Comparison of ENCODE assay signal across 8 mouse cellular contexts in the genomic region with DNA sequence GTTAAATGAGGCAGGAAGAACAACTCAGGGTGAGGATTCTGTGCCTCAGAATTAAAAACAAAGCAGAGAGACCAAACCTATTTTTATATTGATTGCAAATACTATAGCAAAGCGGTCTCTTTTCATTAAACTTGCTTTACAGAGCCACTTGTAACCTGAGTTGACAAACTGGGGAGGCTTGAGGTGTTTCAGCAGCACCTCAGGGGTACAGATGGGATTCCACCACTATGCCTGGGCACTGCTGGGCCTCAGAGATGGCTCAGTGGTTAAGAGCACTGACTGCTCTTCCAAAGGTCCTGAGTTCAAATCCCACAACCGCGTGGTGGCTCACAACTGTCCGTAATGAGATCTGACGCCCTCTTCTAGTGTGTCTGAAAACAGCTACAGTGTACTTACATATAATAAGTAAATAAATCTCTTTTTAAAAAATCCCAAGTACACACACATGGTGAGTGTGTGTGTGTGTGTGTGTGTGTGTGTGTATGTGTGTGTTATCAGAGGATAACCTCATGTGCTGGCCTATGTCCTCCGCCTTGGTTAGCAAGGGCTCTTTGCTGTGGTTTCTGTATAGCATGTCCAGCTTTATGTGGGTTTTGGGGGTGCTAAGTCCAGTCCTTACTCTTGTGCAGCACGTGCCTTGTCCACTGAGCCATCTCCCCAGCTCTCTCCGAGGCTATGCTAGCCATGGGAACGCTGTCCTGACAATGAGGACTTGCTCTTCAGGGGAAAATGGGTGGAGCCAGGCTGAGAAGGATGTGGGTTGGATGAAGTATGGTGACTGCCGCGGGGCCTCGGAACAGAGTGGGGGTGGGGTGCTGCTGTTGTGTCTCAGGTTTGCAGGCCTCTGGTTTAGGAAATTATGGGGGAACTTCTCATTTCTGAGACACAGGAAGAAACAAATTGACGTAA. TPM values are rescaled to one million over a fixed set of nuclear protein-coding genes. Genes with fewer than 3 reads are reported as not detected.
DNase-seq lines count a peak whose midpoint lies in the region; ATAC-seq and TF ChIP-seq lines count a peak whose summit lies in the region.

No protein-coding gene starts in this region.

- ATAC-seq in forebrain, postnatal 0 days, result peak; percentile 75
- peak; percentile 99 for ATAC-seq in inflammation-experienced regulatory T-cells, adult 6 months
- ATAC-seq in neural tube, embryonic 13.5 days (ENCODE audit: low read depth), result peak; percentile 82

- no peak for TF ChIP-seq POLR2A in CH12.LX (IDR thresholded peaks at IDR 0.05; ENCODE audit: low read depth, low read length)

- no peak overlapping the region for H3K9ac ChIP-seq in CH12.LX (ENCODE audit: insufficient read depth, low read depth)
- no peak overlapping the region for H3K9ac ChIP-seq in forebrain, postnatal 0 days
- H3K9ac ChIP-seq in neural tube, embryonic 13.5 days, result 0 out of 2 replicates have a peak overlapping the region, but pooled peaks have one; percentile 22

- in situ Hi-C loops in CH12.LX (cut with MboI; ENCODE audit: low pct_ligation_motif_present, low pct_unique_long_range_greater_than_20kb, low sequenced_read_pairs), result no loop called here

- H3K4me1 ChIP-seq in CH12.LX (ENCODE audit: control insufficient read depth in 1 of 2, insufficient read depth in 2 of 2), result peaks cover 4 to 9% of the 10 kb centered on the region in 2 experiments
- H3K4me1 ChIP-seq in forebrain, postnatal 0 days (ENCODE audit: insufficient read depth), result 0 out of 2 replicates have a peak, but pooled peaks cover 9% of the 10 kb centered on the region
- peaks cover 35% of the 10 kb centered on the region for H3K4me1 ChIP-seq in neural tube, embryonic 13.5 days (replicated peaks)

- H3K4me3 ChIP-seq in CH12.LX (replicated peaks in 1 of 3; ENCODE audit: low read depth in 2 of 3, low read length in 2 of 3, poor library complexity in 1 of 3), result no peak overlapping the region
- no peak overlapping the region for H3K4me3 ChIP-seq in forebrain, postnatal 0 days (ENCODE audit: low read depth, low read length)
- 0 out of 2 replicates have a peak overlapping the region, but pooled peaks have one; percentile 5 for H3K4me3 ChIP-seq in neural tube, embryonic 13.5 days

- TF ChIP-seq CTCF in CH12.LX (conservative IDR thresholded peaks at IDR 0.05 in 1 of 2, IDR thresholded peaks at IDR 0.05 in 1 of 2; ENCODE audit: low read depth in 2 of 2, low read length in 2 of 2), result no peak
- TF ChIP-seq CTCF in forebrain, postnatal 0 days (IDR thresholded peaks at IDR 0.05; ENCODE audit: low read depth), result no peak

- no peak overlapping the region for H3K27ac ChIP-seq in CH12.LX (ENCODE audit: insufficient read depth, low read depth)
- no peak overlapping the region for H3K27ac ChIP-seq in forebrain, postnatal 0 days (ENCODE audit: low read depth, low read length)
- peak overlapping the region; percentile 20; the same call in 1 of the 2 replicates for H3K27ac ChIP-seq in neural tube, embryonic 13.5 days (replicated peaks)

- H3K79me2 ChIP-seq in CH12.LX (replicated peaks; ENCODE audit: control insufficient read depth, extremely low read depth, insufficient read depth, poor library complexity, severe bottlenecking), result no peaks in the 10 kb centered on the region

- H3K9me3 ChIP-seq in CH12.LX (replicated peaks; ENCODE audit: low read length), result no peaks in the 10 kb centered on the region
- no peaks in the 10 kb centered on the region for H3K9me3 ChIP-seq in forebrain, postnatal 0 days (ENCODE audit: low read length)
- no peaks in the 10 kb centered on the region for H3K9me3 ChIP-seq in neural tube, embryonic 13.5 days

- WGBS in forebrain, postnatal 0 days, result 27% methylated on average over 13 of the region's 13 CpGs
- WGBS in neural tube, embryonic 13.5 days, result 24% methylated on average over 13 of the region's 13 CpGs

- dilution Hi-C loops in CH12.LX (cut with MboI; ENCODE audit: extremely low pct_ligation_motif_present, extremely low pct_unique_long_range_greater_than_20kb, low sequenced_read_pairs), result no loop called here

- H3K36me3 ChIP-seq in CH12.LX (replicated peaks in 1 of 2; ENCODE audit: control insufficient read depth in 1 of 2, insufficient read depth in 1 of 2, low read length in 1 of 2), result no peaks in the 10 kb centered on the region
- no peaks in the 10 kb centered on the region for H3K36me3 ChIP-seq in forebrain, postnatal 0 days (ENCODE audit: insufficient read depth)
- no peaks in the 10 kb centered on the region for H3K36me3 ChIP-seq in neural tube, embryonic 13.5 days

- no peak for TF ChIP-seq RAD21 in CH12.LX (IDR thresholded peaks at IDR 0.05; ENCODE audit: low read depth, low read length)

- peak; percentile 29 for DNase-seq in CH12.LX (ENCODE audit: extremely low read depth)
- peak; percentile 79 for DNase-seq in adrenal gland, postnatal 14 days
- peak; percentile 30 for DNase-seq in forebrain, postnatal 0 days
- DNase-seq in lung, adult 18-20 months, result peak; percentile 34 to 59
- no peak for DNase-seq in left cerebral cortex, adult 18-20 months (ENCODE audit: low spot score in 2 of 2)
- no peak for DNase-seq in urinary bladder, adult 2 months (ENCODE audit: low spot score)

- no peak overlapping the region for H3K4me2 ChIP-seq in CH12.LX (ENCODE audit: insufficient read depth, low read depth, poor library complexity, severe bottlenecking)
- H3K4me2 ChIP-seq in forebrain, postnatal 0 days (ENCODE audit: low read depth), result no peak overlapping the region; the same call in 1 of the 2 replicates
- peak overlapping the region; percentile 34; the same call in 1 of the 2 replicates for H3K4me2 ChIP-seq in neural tube, embryonic 13.5 days

- no peak for TF ChIP-seq EP300 in CH12.LX (IDR thresholded peaks at IDR 0.05; ENCODE audit: low read length)

- no peaks in the 10 kb centered on the region for H3K27me3 ChIP-seq in CH12.LX (replicated peaks)
- no peaks in the 10 kb centered on the region for H3K27me3 ChIP-seq in forebrain, postnatal 0 days (ENCODE audit: insufficient read depth, low read length)
- no peaks in the 10 kb centered on the region; the same call in 1 of the 2 replicates for H3K27me3 ChIP-seq in neural tube, embryonic 13.5 days

TF ChIP-seq in CH12.LX, 34 proteins besides CTCF, POLR2A, EP300 and RAD21:
- TF ChIP-seq CHD2 (IDR thresholded peaks at IDR 0.05; ENCODE audit: low read length), result peak; percentile 34; the same call in 1 of the 2 replicates
- TF ChIP-seq TBP (conservative IDR thresholded peaks at IDR 0.05; ENCODE audit: low read depth, low read length), result no peak

RNA-seq across cellular contexts. Expression of gene Cox7a2l, which starts 9.7 kb away (rescaled TPM):
- total RNA-seq in CH12.LX (2012; rRNA removed), result 267 and 310 TPM in 2 replicates
- total RNA-seq in CH12.LX (2014; rRNA removed), result 371 and 386 TPM in 2 replicates
- 233 and 283 TPM in 2 replicates for polyA plus RNA-seq in CH12.LX (2012; ENCODE audit: insufficient read length, low read depth)
- 220 and 252 TPM in 2 replicates for total RNA-seq in adrenal gland, postnatal 14 days (2021)
- total RNA-seq in forebrain, postnatal 0 days (2014; rRNA removed), result 343 and 363 TPM in 2 replicates
- polyA plus RNA-seq in forebrain, postnatal 0 days (2015; fragmentation: Nextera tagmentation; extraction: Ambion mirVana), result 210 and 242 TPM in 2 replicates
- 100 to 1,000 TPM; 353 to 565 (median 539) TPM for polyA plus RNA-seq in inflammation-experienced regulatory T-cells, adult 6 months (2017; shearing (Covaris generic))
- 183 and 192 TPM in 2 replicates for polyA plus RNA-seq in neural tube, embryonic 13.5 days (2015; fragmentation: Nextera tagmentation; extraction: Ambion mirVana)
- 100 to 1,000 TPM; 178 to 186 TPM for total RNA-seq in left cerebral cortex, adult 18-20 months (2021)
- 335 and 362 TPM in 2 replicates for polyA plus RNA-seq in urinary bladder, adult 2 months (2012; rRNA removed)

Comparison
In these comparisons a context has a peak if more than half of its experiments do, and no peak if none do; other contexts are left out.
1. DNase-seq: peak in CH12.LX (single experiment), adrenal gland, postnatal 14 days (single experiment), forebrain, postnatal 0 days (single experiment) and lung, adult 18-20 months (2 of 2); none in left cerebral cortex, adult 18-20 months (0 of 2) and urinary bladder, adult 2 months (single experiment).
2. Peak in every context shown above with its lines, with median percentiles within 50 percentile points of each other: ATAC-seq.